Mouse (Mus musculus): ENCODE measurements around the gene Svopl. TPM values are rescaled to one million over a fixed set of nuclear protein-coding genes. Genes with fewer than 3 reads are reported as not detected.
A peak's percentile ranks its signal among the peaks of the same experiment; 100 is the strongest.

The Svopl gene
- polyA plus RNA-seq, 1 experiment from 2014 or later: 7.0 TPM

DNA sequence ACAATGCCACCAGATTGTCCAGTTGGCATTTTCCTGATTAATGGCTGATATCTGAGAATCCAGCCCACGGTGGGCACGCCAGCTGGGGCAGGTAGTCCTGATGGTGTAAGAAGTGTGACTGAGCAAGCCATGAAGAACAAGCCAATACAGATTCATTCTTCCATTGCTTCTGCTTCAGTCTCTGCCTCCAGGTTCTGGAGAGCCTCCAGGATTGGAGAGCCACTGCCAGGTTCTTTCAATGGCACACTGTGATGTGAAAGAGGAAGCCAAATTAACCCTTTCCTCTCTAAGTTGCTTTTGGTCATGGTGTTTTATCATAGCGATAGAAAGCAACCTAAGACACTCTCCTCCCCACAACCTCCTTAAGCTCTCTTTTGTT is 18.3 kb upstream of the Svopl start:
- Histone ChIP-seq H3K36me3 (no peaks in the 10 kb centered on the region), H3K27ac (no peak overlapping the region)

DNA sequence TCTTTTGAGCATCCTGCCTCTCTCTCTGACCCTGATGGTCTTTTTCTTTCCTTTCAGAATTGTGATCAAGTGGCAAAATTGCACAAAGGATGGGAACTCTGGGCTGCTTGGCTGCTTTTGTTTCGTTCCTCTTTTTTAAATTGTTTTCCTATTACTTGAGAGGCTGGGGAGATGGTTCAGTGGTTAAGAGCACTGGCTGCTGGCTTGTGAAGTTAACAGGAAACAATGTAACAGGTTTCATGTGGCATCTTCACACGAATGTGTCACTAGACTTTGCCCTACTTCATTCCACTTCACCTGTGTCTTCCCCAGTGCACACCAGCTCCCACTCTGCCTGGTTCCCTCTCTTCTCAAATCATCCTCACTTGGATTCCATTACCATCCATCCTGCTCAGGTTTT is 17.8 kb upstream of the Svopl start:
- H3K4me3 ChIP-seq: no peak overlapping the region
- H3K36me3 ChIP-seq: no peaks in the 10 kb centered on the region
- no peak overlapping the region for H3K27ac ChIP-seq
- peaks cover 3% of the 10 kb centered on the region; the same call in 1 of the 2 replicates for H3K9me3 ChIP-seq (replicated peaks)
- peaks cover 3% of the 10 kb centered on the region; the same call in 1 of the 2 replicates for H3K4me1 ChIP-seq
- 81% methylated on average over 2 of the region's 2 CpGs for WGBS
- DNase-seq (ENCODE audit: low spot score): no peak
- H3K27me3 ChIP-seq (ENCODE audit: low read depth, poor library complexity, severe bottlenecking): no peaks in the 10 kb centered on the region

More for the DNA sequence above, 18.3 kb upstream of the Svopl start:
- WGBS: 86% methylated on average over 3 of the region's 3 CpGs
- Histone ChIP-seq H3K27me3 (ENCODE audit: low read depth, poor library complexity, severe bottlenecking) (no peaks in the 10 kb centered on the region), H3K4me1 (peaks cover 3% of the 10 kb centered on the region; the same call in 1 of the 2 replicates), H3K4me3 (no peak overlapping the region), H3K9me3 (replicated peaks) (peaks cover 3% of the 10 kb centered on the region; the same call in 1 of the 2 replicates)
- DNase-seq (ENCODE audit: low spot score): no peak

GRCm38 (mm10) chr6:38058805-38059204 is 12.0 kb upstream of the Svopl start:
- no peaks in the 10 kb centered on the region for H3K4me1 ChIP-seq
- no peak for DNase-seq (ENCODE audit: low spot score)
- no peaks in the 10 kb centered on the region for H3K36me3 ChIP-seq
- H3K4me3 ChIP-seq: no peak overlapping the region
- no peaks in the 10 kb centered on the region for H3K27me3 ChIP-seq (ENCODE audit: low read depth, poor library complexity, severe bottlenecking)
- H3K9me3 ChIP-seq (replicated peaks): peaks cover 3% of the 10 kb centered on the region; the same call in 1 of the 2 replicates
- WGBS: 54% methylated on average over 5 of the region's 5 CpGs
- H3K27ac ChIP-seq: no peak overlapping the region

DNA sequence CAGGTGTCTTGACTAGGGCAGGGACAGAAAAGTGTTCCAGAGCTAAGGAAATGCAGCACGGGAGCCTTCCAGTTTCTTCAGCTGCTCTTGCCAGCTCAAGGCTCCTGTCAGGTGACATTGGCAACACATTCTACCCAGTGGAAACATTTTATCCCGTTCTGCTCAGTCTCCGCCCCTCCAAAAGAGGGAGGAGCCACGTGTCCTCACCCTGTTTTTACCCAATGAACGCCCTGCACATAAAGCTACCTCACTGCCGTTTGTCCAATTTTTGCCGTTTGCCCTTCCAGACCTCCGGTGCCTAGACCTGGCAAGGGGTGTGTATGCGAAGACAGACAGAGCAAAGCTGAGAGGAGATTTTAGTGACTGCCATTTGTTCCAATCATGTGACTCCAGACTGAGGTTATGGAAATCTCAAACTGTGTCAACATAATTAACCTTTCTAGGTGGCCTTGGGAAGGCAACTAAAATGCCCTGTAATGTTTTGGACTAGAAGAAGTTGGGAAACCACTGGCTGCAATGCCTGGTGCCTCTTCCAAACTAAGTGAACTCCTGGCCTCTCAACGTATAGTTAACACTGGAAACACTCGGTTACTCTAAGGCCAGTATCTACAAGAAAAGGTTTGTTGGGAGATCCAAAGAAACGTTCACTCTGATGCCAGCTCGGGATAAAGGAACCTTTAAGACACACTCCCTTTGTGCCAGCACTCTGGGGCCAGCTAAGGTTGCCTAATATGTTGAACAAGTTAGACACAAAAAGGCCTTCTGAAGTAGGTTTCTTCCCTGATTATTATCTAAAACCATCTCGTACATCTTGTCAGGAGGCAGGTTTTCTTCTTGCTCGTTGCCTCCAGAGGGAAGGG is 8.9 kb upstream of the Svopl start:
- Histone ChIP-seq H3K4me1 (peaks cover 3% of the 10 kb centered on the region; the same call in 1 of the 2 replicates), H3K9me3 (replicated peaks) (no peaks in the 10 kb centered on the region), H3K27me3 (ENCODE audit: low read depth, poor library complexity, severe bottlenecking) (no peaks in the 10 kb centered on the region), H3K36me3 (no peaks in the 10 kb centered on the region), H3K4me3 (no peak overlapping the region), H3K27ac (no peak overlapping the region)
- DNase-seq (ENCODE audit: low spot score): no peak
- WGBS: 87% methylated on average over 15 of the region's 15 CpGs

GRCm38 (mm10) chr6:38049601-38050000 is 2.8 kb upstream of the Svopl start:
- H3K27ac ChIP-seq: peak overlapping the region; percentile 72
- no peaks in the 10 kb centered on the region for H3K9me3 ChIP-seq (replicated peaks)
- no peak overlapping the region for H3K4me3 ChIP-seq
- H3K27me3 ChIP-seq (ENCODE audit: low read depth, poor library complexity, severe bottlenecking): no peaks in the 10 kb centered on the region
- DNase-seq (ENCODE audit: low spot score): no peak
- H3K4me1 ChIP-seq: peaks cover 48% of the 10 kb centered on the region
- WGBS: 92% methylated on average over 6 of the region's 6 CpGs
- no peaks in the 10 kb centered on the region for H3K36me3 ChIP-seq

- H3K36me3 ChIP-seq: no peaks in the 10 kb centered on the region
- peak overlapping the region; percentile 72 for H3K27ac ChIP-seq
- no peaks in the 10 kb centered on the region for H3K27me3 ChIP-seq (ENCODE audit: low read depth, poor library complexity, severe bottlenecking)
- peaks cover 48% of the 10 kb centered on the region for H3K4me1 ChIP-seq
- WGBS: 61% methylated on average over 6 of the region's 6 CpGs
- no peaks in the 10 kb centered on the region for H3K9me3 ChIP-seq (replicated peaks)
- DNase-seq (ENCODE audit: low spot score): no peak
- no peak overlapping the region for H3K4me3 ChIP-seq
Measured at GRCm38 (mm10) chr6:38048800-38049561, 2.2 kb upstream of the Svopl start.

DNA sequence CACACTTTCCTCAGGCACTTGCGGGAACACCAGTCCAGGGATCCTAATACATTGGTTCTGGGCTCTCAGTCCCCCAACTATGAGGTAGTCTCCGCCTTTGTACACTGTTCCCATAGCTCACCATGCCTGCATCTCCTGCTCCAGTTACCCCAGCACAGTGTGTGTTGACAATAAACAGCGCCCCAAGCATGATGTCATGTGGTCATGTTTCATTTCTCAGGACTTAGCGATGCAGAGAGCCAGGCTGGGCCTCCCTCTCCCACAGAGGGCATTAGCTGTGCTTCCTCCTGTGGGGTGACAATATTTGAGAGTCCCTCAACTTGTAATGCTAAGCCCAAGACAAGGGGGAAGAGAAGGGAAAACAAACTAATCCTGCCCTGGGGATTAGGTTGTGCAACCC is 1.2 kb upstream of the Svopl start:
- Histone ChIP-seq H3K36me3 (no peaks in the 10 kb centered on the region), H3K9me3 (replicated peaks) (no peaks in the 10 kb centered on the region), H3K4me1 (peaks cover 48% of the 10 kb centered on the region), H3K4me3 (no peak overlapping the region), H3K27ac (peak overlapping the region; percentile 67; the same call in 1 of the 2 replicates), H3K27me3 (ENCODE audit: low read depth, poor library complexity, severe bottlenecking) (no peaks in the 10 kb centered on the region)
- DNase-seq (ENCODE audit: low spot score): no peak
- 86% methylated on average over 4 of the region's 4 CpGs for WGBS

DNA sequence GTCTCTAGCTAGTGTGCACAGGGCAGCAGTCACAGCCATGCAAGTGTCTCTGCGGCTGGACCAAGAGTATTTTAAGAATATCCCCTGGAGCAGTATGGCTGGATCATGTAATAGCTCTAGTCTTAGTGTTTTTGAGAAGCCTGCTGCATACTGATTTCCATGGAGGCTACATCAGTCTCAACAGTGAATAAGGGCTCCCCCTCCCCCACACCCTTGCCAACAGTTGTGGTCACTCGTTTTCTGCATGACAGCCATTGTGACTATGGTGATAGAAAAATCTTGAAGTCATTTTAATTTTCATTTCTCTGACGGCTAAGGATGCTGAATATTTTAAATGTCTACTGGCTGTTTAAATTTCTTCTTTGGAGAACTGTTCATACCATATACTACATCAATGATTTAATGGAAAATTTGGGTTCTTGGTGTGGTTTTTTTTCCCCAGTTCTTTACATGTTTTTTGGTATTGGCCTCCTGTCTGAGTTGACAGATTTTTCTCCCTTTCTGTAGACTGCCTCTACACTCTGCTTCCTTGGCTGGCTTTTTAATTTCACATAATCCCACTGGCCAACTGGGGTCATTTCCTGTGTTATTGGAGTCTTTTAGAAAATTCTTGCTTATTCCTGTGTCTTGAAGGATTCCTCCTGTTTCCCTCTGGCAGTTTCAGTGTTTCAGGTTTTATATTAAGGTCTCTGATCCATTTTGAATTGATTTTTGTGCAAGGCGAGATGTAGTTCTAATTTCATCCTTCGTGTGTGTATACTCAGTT is 13.8 kb downstream of the Svopl start:
- H3K36me3 ChIP-seq: no peaks in the 10 kb centered on the region
- no peak overlapping the region for H3K27ac ChIP-seq
- H3K27me3 ChIP-seq (ENCODE audit: low read depth, poor library complexity, severe bottlenecking): no peaks in the 10 kb centered on the region
- DNase-seq (ENCODE audit: low spot score): no peak
- H3K4me3 ChIP-seq: no peak overlapping the region
- 83% methylated on average over 5 of the region's 5 CpGs for whole genome bisulfite sequencing
- H3K4me1 ChIP-seq: peaks cover 37% of the 10 kb centered on the region
- no peaks in the 10 kb centered on the region for H3K9me3 ChIP-seq (replicated peaks)

DNA sequence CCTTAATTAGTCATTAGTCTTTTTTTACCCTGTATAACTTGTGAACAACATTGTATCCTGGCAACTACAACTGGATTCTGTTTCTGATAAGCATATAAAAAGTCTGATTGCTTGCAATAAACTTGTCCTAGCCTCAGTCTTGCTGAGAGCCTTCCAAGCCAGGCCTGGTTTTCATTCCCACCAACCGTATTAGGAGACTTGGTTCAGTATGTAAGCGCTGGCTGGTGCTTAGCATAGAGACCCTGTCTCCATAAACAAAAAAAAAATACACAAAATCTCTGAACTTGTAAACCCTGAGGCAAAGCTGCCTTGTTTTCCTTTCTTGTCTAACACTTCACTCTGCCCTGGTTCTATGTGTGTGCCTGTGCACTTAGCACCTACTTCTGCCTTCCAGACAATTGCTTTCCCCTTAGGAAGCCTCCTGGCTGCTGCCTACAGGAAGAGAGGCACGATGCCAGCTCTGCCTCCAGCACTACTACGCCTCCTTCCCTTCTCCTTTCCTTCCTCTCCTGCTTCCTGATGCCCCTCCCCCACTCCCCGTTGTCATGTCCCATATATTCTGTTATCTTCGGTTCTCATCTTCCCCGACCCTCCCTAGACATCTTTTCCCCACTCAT is 14.8 kb downstream of the Svopl start:
- Histone ChIP-seq H3K27ac (peak overlapping the region; percentile 59), H3K4me1 (peaks cover 41% of the 10 kb centered on the region), H3K4me3 (no peak overlapping the region), H3K36me3 (no peaks in the 10 kb centered on the region), H3K9me3 (replicated peaks) (no peaks in the 10 kb centered on the region), H3K27me3 (ENCODE audit: low read depth, poor library complexity, severe bottlenecking) (no peaks in the 10 kb centered on the region)
- WGBS: 54% methylated on average over 7 of the region's 7 CpGs
- no peak for DNase-seq (ENCODE audit: low spot score)

DNA sequence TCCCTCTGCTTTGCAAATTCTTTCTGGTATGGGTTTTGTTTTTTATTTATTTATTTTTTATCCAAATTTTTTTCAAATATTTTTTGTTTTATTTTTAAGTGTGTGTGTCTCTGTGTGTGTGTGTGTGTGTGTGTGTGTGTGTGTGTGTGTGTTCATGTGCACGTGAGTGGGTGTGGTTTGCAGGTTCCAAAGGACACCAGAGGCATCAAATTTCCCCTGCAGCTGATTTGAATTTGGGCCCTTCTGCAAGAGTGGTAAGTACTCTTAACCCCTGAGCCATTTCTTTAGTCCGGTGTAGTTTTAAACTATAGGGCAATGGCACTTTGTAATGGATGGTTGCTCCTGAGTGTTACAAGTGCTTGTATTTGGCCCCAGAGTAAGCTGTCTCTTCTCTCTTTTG is 18.6 kb downstream of the Svopl start:
- 38% methylated on average over 2 of the region's 2 CpGs for WGBS
- no peak for DNase-seq (ENCODE audit: low spot score)
- Histone ChIP-seq H3K9me3 (replicated peaks) (no peaks in the 10 kb centered on the region), H3K4me3 (no peak overlapping the region), H3K4me1 (peaks cover 26% of the 10 kb centered on the region), H3K36me3 (no peaks in the 10 kb centered on the region), H3K27me3 (ENCODE audit: low read depth, poor library complexity, severe bottlenecking) (no peaks in the 10 kb centered on the region), H3K27ac (no peak overlapping the region)

DNA sequence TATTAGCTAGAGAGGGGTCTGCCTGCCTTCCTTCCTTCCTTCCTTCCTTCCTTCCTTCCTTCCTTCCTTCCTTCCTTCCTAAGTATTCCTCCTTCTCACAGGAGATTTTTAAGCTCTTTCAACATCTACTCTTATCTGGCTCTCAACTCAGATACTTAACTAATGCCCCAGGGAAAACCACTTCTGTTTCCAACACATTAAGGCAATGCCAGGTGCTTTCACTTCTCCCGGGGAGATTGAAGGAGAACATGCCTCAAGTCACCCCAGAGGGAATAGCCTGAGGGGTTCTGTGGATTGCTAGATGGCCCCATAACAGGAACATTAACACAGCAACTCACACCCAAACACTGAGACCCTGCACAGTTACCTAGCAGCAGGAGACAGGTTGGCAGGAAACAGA is 19.0 kb downstream of the Svopl start:
- no peaks in the 10 kb centered on the region for H3K9me3 ChIP-seq (replicated peaks)
- no peaks in the 10 kb centered on the region for H3K36me3 ChIP-seq
- no peak overlapping the region for H3K4me3 ChIP-seq
- DNase-seq (ENCODE audit: low spot score): no peak
- no peaks in the 10 kb centered on the region for H3K27me3 ChIP-seq (ENCODE audit: low read depth, poor library complexity, severe bottlenecking)
- 49% methylated on average over 1 of the region's 1 CpGs for WGBS
- peaks cover 22% of the 10 kb centered on the region for H3K4me1 ChIP-seq
- no peak overlapping the region for H3K27ac ChIP-seq

DNA sequence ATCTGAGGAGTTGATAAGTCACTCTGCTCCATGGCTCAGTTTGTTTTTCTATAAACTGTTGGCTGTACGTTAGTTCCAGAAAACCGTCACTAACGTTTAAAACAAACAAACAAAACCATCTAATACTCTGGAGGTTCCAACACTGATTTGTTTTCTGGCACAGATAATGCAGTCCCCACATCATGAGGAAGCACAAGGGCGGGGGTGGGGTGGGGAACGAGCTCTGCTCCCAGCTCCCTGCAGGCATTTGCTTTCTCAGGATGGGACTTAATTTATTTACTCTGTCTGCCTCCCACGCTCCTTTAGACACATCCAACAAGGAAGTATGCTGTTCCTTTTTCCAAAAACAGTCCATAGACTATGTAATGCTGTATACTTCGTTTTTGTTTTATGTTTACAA is 23.5 kb downstream of the Svopl start:
- H3K36me3 ChIP-seq: no peaks in the 10 kb centered on the region
- peaks cover 7% of the 10 kb centered on the region; the same call in 1 of the 2 replicates for H3K4me1 ChIP-seq
- no peak overlapping the region for H3K27ac ChIP-seq
- no peaks in the 10 kb centered on the region for H3K9me3 ChIP-seq (replicated peaks)
- WGBS: 47% methylated on average over 7 of the region's 7 CpGs
- no peak overlapping the region for H3K4me3 ChIP-seq
- DNase-seq (ENCODE audit: low spot score): no peak
- H3K27me3 ChIP-seq (ENCODE audit: low read depth, poor library complexity, severe bottlenecking): no peaks in the 10 kb centered on the region

All from limb, embryonic 10.5 days (tissue).